Mouse (Mus musculus) intestine, postnatal 0 days (tissue): Measurements from ENCODE around the gene Prdm13. TPM values are rescaled to one million over a fixed set of nuclear protein-coding genes. Genes with fewer than 3 reads are reported as not detected.

Experiments
- ATAC-seq: fragments of 200-750 bp; cut with Nextera tagmentation; 2 replicates; pipeline ENCODE4 v1.8.0; 2017; ENCODE audit warnings: mild to moderate bottlenecking, moderate TSS enrichment, moderate library complexity
- H3K27ac ChIP-seq: fragments of 300-500 bp; sonication (generic); 2 replicates; pipeline ENCODE4 v1.5.1; 2014; ENCODE audit warnings: mild to moderate bottlenecking, low read depth, low read length, moderate library complexity
- H3K27me3 ChIP-seq: fragments of 300-500 bp; sonication (generic); replicated peaks from 2 replicates; pipeline ENCODE4 v1.6.1; 2014; ENCODE audit warnings: low read length, mixed read lengths; ENCODE audit not compliant: control insufficient read depth, insufficient read depth
- H3K36me3 ChIP-seq: fragments of 300-500 bp; sonication (generic); 2 replicates; pipeline ENCODE4 v1.6.1; 2014; ENCODE audit warnings: mild to moderate bottlenecking, moderate library complexity; ENCODE audit not compliant: control insufficient read depth, insufficient read depth
- H3K4me1 ChIP-seq: fragments of 300-500 bp; sonication (generic); replicated peaks from 2 replicates; pipeline ENCODE4 v1.6.1; 2014; ENCODE audit warnings: antibody characterized with exemption, low read length, mixed read lengths; ENCODE audit not compliant: control insufficient read depth, insufficient read depth
- H3K4me2 ChIP-seq: fragments of 300-500 bp; sonication (generic); replicated peaks from 2 replicates; pipeline ENCODE4 v1.6.1; 2014; ENCODE audit warnings: low read depth, mild to moderate bottlenecking, moderate library complexity
- H3K4me3 ChIP-seq: fragments of 300-500 bp; sonication (generic); 2 replicates; pipeline ENCODE4 v1.5.1; 2014; ENCODE audit warnings: low read depth, low read length
- H3K9ac ChIP-seq: fragments of 300-500 bp; sonication (generic); 2 replicates; pipeline ENCODE4 v1.6.1; 2014; ENCODE audit warnings: mild to moderate bottlenecking, low read depth, low read length
- H3K9me3 ChIP-seq: fragments of 300-500 bp; sonication (generic); 2 replicates; pipeline ENCODE4 v1.6.1; 2016; ENCODE audit warnings: mixed run types; ENCODE audit not compliant: control insufficient read depth
- CTCF ChIP-seq: sonication (generic); IDR thresholded peaks from 2 replicates; pipeline ENCODE4 v1.5.1; 2016; ENCODE audit warnings: low read depth, mild to moderate bottlenecking, control low read depth, antibody characterized with exemption, moderate library complexity
- WGBS: fragments of 180-500 bp; shearing (Covaris S2); extraction: QIAGEN DNeasy Blood & Tissue Kit; methylation state at CpG from one replicate; pipeline ENCODE4 v1.1.7; 2014; 5-methylcytosine and 5-hydroxymethylcytosine counted together
- polyA plus RNA-seq: library from polyadenylated mRNA; unstranded; fragments of >200 nt; fragmentation: Nextera tagmentation; extraction: Ambion mirVana; gene quantifications from 2 replicates; pipeline ENCODE4 v1.2.1, GENCODE M21; 2015

Gene Prdm13
- polyA plus RNA-seq, 1 experiment from 2014 or later, result not detected

- no peaks in the 10 kb centered on the region for H3K4me1 ChIP-seq
- H3K27ac ChIP-seq, result no peak overlapping the region
- H3K9ac ChIP-seq, result no peak overlapping the region
- ATAC-seq, result no peak
- H3K36me3 ChIP-seq, result no peaks in the 10 kb centered on the region
- no peak for TF ChIP-seq CTCF
- 77% methylated on average over 2 of the region's 2 CpGs for whole genome bisulfite sequencing
- H3K4me3 ChIP-seq, result no peak overlapping the region
- H3K9me3 ChIP-seq, result no peaks in the 10 kb centered on the region
- H3K27me3 ChIP-seq, result no peaks in the 10 kb centered on the region
- no peak overlapping the region for H3K4me2 ChIP-seq
Observed at GRCm38 (mm10) chr4:21629275-21629583, 56.5 kb downstream of the Prdm13 start.

- 57% methylated on average over 3 of the region's 3 CpGs for WGBS
- Histone ChIP-seq H3K9me3 (no peaks in the 10 kb centered on the region), H3K4me3 (no peak overlapping the region), H3K9ac (no peak overlapping the region), H3K4me1 (no peaks in the 10 kb centered on the region), H3K4me2 (no peak overlapping the region), H3K36me3 (no peaks in the 10 kb centered on the region), H3K27me3 (no peaks in the 10 kb centered on the region), H3K27ac (no peak overlapping the region)
- TF ChIP-seq CTCF, result no peak
- no peak for ATAC-seq
Observed at GRCm38 (mm10) chr4:21628367-21629274, 57.1 kb downstream of the Prdm13 start.

Other genes with a start within 250 kb of the Prdm13 start
- gene Ccnc, start 41.7 kb upstream of the Prdm13 start, polyA plus RNA-seq, result 20.2 and 20.7 TPM in 2 replicates
- 3.4 and 3.7 TPM in 2 replicates for gene Usp45, start 81.2 kb upstream of the Prdm13 start, polyA plus RNA-seq
- gene Tstd3, start 81.2 kb upstream of the Prdm13 start, polyA plus RNA-seq, result 21.1 and 21.3 TPM in 2 replicates
- gene Pnisr, start 161.6 kb upstream of the Prdm13 start, polyA plus RNA-seq, result 36.3 and 41.6 TPM in 2 replicates
- gene Coq3, start 193.7 kb upstream of the Prdm13 start, polyA plus RNA-seq, result 11.8 and 12.0 TPM in 2 replicates
- 1.5 TPM in 2 replicates for gene Faxc, start 245.4 kb upstream of the Prdm13 start, polyA plus RNA-seq